Mouse (Mus musculus): ENCODE measurements around the gene Olfr623. TPM values are rescaled to one million over a fixed set of nuclear protein-coding genes. Genes with fewer than 3 reads are reported as not detected.

Gene Olfr623
- not detected in 2 replicates for polyA plus RNA-seq (2012; rRNA removed)

DNA sequence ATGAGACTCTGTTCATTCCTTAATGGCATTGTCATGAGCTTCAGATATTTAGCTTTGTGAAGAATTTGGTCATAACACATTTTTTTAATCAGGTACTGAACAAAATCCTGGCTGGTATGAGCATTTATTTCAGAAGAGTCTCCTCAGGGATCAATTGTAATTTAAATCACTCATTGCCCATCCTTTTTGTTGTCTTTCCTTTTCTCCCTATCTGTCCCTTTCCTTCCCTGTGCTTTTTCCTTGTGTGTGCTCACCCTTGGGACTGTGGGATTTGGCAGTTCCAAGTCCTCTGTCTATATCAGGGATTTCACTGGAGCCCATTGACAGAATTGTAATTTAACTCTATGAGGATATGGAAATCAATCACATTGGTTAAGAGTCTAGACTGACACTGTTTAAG, at the start of gene Olfr623:
TSS of gene Olfr623 (minus strand) at position 101 of the 400 bp plus-strand sequence.

DNA sequence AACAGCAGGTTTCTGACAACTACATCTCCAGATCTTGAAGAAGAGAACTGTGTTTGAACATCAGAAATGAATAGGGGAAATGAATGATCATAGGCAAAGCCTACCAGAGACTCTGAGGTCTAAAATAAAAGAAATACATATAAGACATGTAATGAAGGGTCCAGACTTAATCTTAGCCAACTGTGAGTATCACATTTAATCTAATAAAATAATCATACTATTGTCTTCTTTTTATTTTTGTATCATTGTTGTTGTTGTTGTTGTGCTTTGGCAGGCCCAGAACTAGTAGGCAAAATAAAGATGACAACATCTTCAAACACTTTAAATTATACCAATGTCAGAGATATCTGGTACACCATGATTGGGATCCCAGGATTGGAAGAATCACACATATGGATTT, 18.9 kb upstream of the Olfr623 start, which contains the start of gene Olfr625-ps1:
TSS of gene Olfr625-ps1 (plus strand) at position 301 of the 400 bp plus-strand sequence.

DNA sequence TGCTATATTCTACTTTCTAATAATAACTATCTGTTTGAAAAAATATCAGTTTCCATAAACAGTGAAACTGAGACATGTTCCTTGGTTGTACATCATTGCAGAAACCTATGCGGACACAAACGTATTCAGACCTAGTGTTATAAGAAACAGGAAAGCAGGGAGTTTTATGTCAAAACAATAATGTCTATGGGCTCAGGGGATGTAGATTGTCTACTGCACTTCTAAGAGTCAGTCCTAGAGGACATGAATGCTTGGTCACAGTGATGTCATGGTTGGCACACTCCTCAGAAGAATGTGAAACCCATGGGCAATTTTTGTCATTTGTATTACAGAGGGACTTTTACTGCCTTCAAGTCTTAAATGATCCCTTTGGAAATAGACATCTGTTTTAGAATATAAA, 7.6 kb upstream of the Olfr623 start, which contains the start of gene Olfr624:
TSS of gene Olfr624 (minus strand) at position 101 of the 400 bp plus-strand sequence.

DNA sequence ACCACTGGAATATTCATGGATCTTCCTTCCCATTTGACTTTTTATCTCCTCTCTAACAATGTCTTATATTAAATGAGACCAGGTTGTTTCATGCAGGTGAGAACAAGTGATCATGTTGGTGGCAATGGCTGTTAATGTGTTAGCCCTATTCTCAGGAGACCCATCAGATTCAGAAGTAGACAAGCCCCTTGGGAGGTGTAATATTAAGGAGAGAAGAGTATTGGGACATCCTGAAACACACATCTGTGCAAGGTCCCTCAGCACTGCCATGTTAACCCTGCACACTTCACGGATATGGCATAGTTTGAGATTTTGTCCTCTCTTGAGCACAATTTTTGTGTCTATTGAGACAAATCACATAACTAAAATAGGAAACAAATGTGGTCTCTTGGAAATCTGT, 20.9 kb downstream of the Olfr623 start, which contains the start of gene Olfr622:
TSS of gene Olfr622 (minus strand) at position 101 of the 400 bp plus-strand sequence.

DNA sequence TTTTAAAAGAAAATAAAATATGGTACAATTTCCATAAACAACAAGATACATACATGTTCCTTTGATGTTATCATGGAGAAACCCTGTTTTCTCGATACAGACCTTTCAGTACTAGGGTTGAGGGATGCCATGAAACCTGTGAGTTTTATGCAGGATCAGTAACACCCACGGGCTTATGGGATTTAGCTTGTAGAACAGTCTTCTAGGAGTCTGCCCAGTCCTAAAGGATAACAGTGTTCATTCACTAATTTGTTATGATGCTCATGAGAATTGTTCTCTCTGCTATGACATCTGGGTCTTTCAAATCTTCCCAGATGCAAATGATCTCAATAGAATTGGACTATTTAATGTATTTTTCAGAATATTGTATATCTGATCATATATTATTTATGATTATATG, 51.1 kb downstream of the Olfr623 start, which contains the start of gene Olfr620:
TSS of gene Olfr620 (minus strand) at position 101 of the 400 bp plus-strand sequence.

Other genes starting within 250 kb of the Olfr623 start
- 0.07 TPM in 1 of 2 replicates, not detected in the other for gene Usp17lc, start 248.6 kb downstream of the Olfr623 start, polyA plus RNA-seq (2012; rRNA removed)
- gene Olfr605, start 218.3 kb downstream of the Olfr623 start, polyA plus RNA-seq (2012; rRNA removed), result not detected in 2 replicates
- not detected in 2 replicates for gene Olfr606, start 214.7 kb downstream of the Olfr623 start, polyA plus RNA-seq (2012; rRNA removed)
- gene Olfr607, start 199.5 kb downstream of the Olfr623 start, polyA plus RNA-seq (2012; rRNA removed), result not detected in 2 replicates
- gene Olfr608, start 193.8 kb downstream of the Olfr623 start, polyA plus RNA-seq (2012; rRNA removed), result not detected in 2 replicates
- not detected in 2 replicates for gene Olfr609, start 165.6 kb downstream of the Olfr623 start, polyA plus RNA-seq (2012; rRNA removed)
- gene Olfr610, start 151.6 kb downstream of the Olfr623 start, polyA plus RNA-seq (2012; rRNA removed), result not detected in 2 replicates
- not detected in 2 replicates for gene Olfr611, start 142.9 kb downstream of the Olfr623 start, polyA plus RNA-seq (2012; rRNA removed)
- gene Olfr612, start 121.0 kb downstream of the Olfr623 start, polyA plus RNA-seq (2012; rRNA removed), result not detected in 2 replicates
- gene Olfr613, start 115.6 kb downstream of the Olfr623 start, polyA plus RNA-seq (2012; rRNA removed), result not detected in 2 replicates
- gene Olfr615, start 107.6 kb downstream of the Olfr623 start, polyA plus RNA-seq (2012; rRNA removed), result not detected in 2 replicates
- gene Olfr616, start 94.6 kb downstream of the Olfr623 start, polyA plus RNA-seq (2012; rRNA removed), result not detected in 2 replicates
- gene Olfr617, start 90.6 kb downstream of the Olfr623 start, polyA plus RNA-seq (2012; rRNA removed), result not detected in 2 replicates
- gene Olfr618, start 73.6 kb downstream of the Olfr623 start, polyA plus RNA-seq (2012; rRNA removed), result not detected in 2 replicates
- not detected in 2 replicates for gene Olfr619, start 63.1 kb downstream of the Olfr623 start, polyA plus RNA-seq (2012; rRNA removed)
- not detected in 2 replicates for gene Olfr620, start 51.2 kb downstream of the Olfr623 start, polyA plus RNA-seq (2012; rRNA removed)
- gene Olfr622, start 21.0 kb downstream of the Olfr623 start, polyA plus RNA-seq (2012; rRNA removed), result not detected in 2 replicates
- gene Olfr624, start 7.5 kb upstream of the Olfr623 start, polyA plus RNA-seq (2012; rRNA removed), result not detected in 2 replicates
- not detected in 2 replicates for gene Olfr625-ps1, start 19.0 kb upstream of the Olfr623 start, polyA plus RNA-seq (2012; rRNA removed)
- gene Olfr243, start 51.0 kb upstream of the Olfr623 start, polyA plus RNA-seq (2012; rRNA removed), result not detected in 2 replicates
- not detected in 2 replicates for gene Olfr628, start 66.7 kb upstream of the Olfr623 start, polyA plus RNA-seq (2012; rRNA removed)
- not detected in 2 replicates for gene Olfr629, start 81.2 kb upstream of the Olfr623 start, polyA plus RNA-seq (2012; rRNA removed)
- not detected in 2 replicates for gene Olfr630, start 93.6 kb upstream of the Olfr623 start, polyA plus RNA-seq (2012; rRNA removed)
- not detected in 2 replicates for gene Olfr69, start 107.9 kb upstream of the Olfr623 start, polyA plus RNA-seq (2012; rRNA removed)
- gene Olfr68, start 116.0 kb upstream of the Olfr623 start, polyA plus RNA-seq (2012; rRNA removed), result not detected in 2 replicates
- gene Olfr67, start 128.1 kb upstream of the Olfr623 start, polyA plus RNA-seq (2012; rRNA removed), result not detected in 2 replicates
- gene Hbb-bt, start 150.3 kb upstream of the Olfr623 start, polyA plus RNA-seq (2012; rRNA removed), result 36.7 and 60.5 TPM in 2 replicates
- gene Hbb-bs, start 164.4 kb upstream of the Olfr623 start, polyA plus RNA-seq (2012; rRNA removed), result 349 and 591 TPM in 2 replicates
- gene Hbb-bh2, start 176.8 kb upstream of the Olfr623 start, polyA plus RNA-seq (2012; rRNA removed), result not detected in 2 replicates
- gene Hbb-bh1, start 179.5 kb upstream of the Olfr623 start, polyA plus RNA-seq (2012; rRNA removed), result not detected in 2 replicates
- gene Hbb-y, start 189.5 kb upstream of the Olfr623 start, polyA plus RNA-seq (2012; rRNA removed), result not detected in 2 replicates
- not detected in 2 replicates for gene Olfr66, start 222.6 kb upstream of the Olfr623 start, polyA plus RNA-seq (2012; rRNA removed)
- not detected in 2 replicates for gene Olfr64, start 230.8 kb upstream of the Olfr623 start, polyA plus RNA-seq (2012; rRNA removed)
- gene Olfr65, start 239.8 kb upstream of the Olfr623 start, polyA plus RNA-seq (2012; rRNA removed), result not detected in 2 replicates